Mouse (Mus musculus): ENCODE results near the gene Diaph2. TPM values are rescaled to one million over a fixed set of nuclear protein-coding genes. Genes with fewer than 3 reads are reported as not detected.
"Not testable (repeated sequence)": the region's sequence is repeated elsewhere in the genome, so short reads cannot be mapped to it uniquely, and the experiment has no call there.

The Diaph2 gene
- polyA plus RNA-seq, 1 experiment from 2014 or later, result 4.4 TPM

DNA sequence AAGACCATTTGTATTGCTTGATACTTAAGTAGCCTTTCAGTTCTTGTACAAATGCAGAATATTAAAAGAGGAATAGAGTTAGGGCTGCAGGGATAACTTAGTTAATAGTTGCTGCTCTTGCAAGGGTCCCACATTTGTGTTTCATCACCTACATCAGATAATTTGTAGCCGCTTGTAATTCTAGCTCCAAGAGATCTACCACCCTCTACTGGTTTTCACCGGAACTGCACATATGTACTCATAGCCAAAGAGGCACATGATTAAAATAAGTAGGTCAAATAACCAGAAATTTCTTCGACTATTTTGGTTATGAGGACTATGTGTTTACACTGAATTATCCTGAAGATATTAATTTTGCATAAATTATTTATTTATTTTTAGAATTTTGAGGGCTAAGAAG lies 134.9 kb downstream of the Diaph2 start:
- no peak for ATAC-seq
- Histone ChIP-seq H3K4me3 (replicated peaks) (no peak overlapping the region), H3K9me3 (no peaks in the 10 kb centered on the region), H3K9ac (replicated peaks) (no peak overlapping the region), H3K27me3 (no peaks in the 10 kb centered on the region), H3K27ac (no peak overlapping the region), H3K4me1 (replicated peaks) (no peaks in the 10 kb centered on the region), H3K36me3 (no peaks in the 10 kb centered on the region), H3K4me2 (replicated peaks) (no peak overlapping the region)
- 20% methylated on average over 3 of the region's 3 CpGs for WGBS

DNA sequence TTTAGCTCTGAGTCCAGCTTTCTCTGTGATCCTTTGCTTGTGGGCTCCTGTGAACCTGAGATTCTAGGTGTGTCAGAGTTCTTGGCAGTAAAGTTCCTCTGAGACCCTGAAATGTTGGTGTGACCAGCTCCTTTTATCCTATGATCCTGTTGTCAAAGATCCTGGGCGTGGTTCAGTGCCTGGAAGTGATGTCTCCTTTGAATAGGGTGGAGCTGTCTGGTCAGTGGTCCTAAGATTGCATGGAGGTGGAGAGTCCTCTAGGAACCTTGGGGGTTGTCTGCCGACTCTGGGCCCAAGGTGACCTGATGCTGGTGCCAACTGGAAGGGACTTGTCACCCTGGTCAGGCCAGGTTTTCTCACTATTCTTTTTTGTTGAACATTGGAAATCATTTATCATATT lies 176.3 kb downstream of the Diaph2 start:
- Histone ChIP-seq H3K4me2 (replicated peaks) (no peak overlapping the region), H3K27ac (no peak overlapping the region), H3K9ac (replicated peaks) (no peak overlapping the region), H3K4me1 (replicated peaks) (no peaks in the 10 kb centered on the region), H3K4me3 (replicated peaks) (no peak overlapping the region), H3K9me3 (no peaks in the 10 kb centered on the region), H3K36me3 (no peaks in the 10 kb centered on the region), H3K27me3 (no peaks in the 10 kb centered on the region)
- WGBS, result 85% methylated on average over 2 of the region's 2 CpGs
- ATAC-seq, result no peak

- H3K27me3 ChIP-seq, result no peaks in the 10 kb centered on the region
- no peak overlapping the region for H3K9ac ChIP-seq (replicated peaks)
- H3K27ac ChIP-seq, result no peak overlapping the region
- WGBS, result 62% methylated on average over 4 of the region's 4 CpGs
- H3K9me3 ChIP-seq, result no peaks in the 10 kb centered on the region
- H3K4me3 ChIP-seq (replicated peaks), result no peak overlapping the region
- no peak overlapping the region for H3K4me2 ChIP-seq (replicated peaks)
- H3K4me1 ChIP-seq (replicated peaks), result no peaks in the 10 kb centered on the region
- ATAC-seq, result no peak
- H3K36me3 ChIP-seq, result no peaks in the 10 kb centered on the region
Observed at GRCm38 (mm10) chrX:129974816-129975215, 225.3 kb downstream of the Diaph2 start.

- Histone ChIP-seq H3K36me3 (no peaks in the 10 kb centered on the region), H3K4me2 (replicated peaks) (no peak overlapping the region), H3K27me3 (no peaks in the 10 kb centered on the region), H3K9me3 (no peaks in the 10 kb centered on the region), H3K9ac (replicated peaks) (no peak overlapping the region), H3K4me3 (replicated peaks) (no peak overlapping the region), H3K4me1 (replicated peaks) (no peaks in the 10 kb centered on the region), H3K27ac (no peak overlapping the region)
- ATAC-seq, result no peak
Observed at GRCm38 (mm10) chrX:130008210-130008609, 258.7 kb downstream of the Diaph2 start.

- no peak overlapping the region for H3K9ac ChIP-seq (replicated peaks)
Observed at GRCm38 (mm10) chrX:130019735-130020134, 270.2 kb downstream of the Diaph2 start.

GRCm38 (mm10) chrX:130044525-130044924 lies 295.0 kb downstream of the Diaph2 start:
- no peak for ATAC-seq
- no peaks in the 10 kb centered on the region for H3K36me3 ChIP-seq
- WGBS, result 74% methylated on average over 1 of the region's 1 CpGs

More at GRCm38 (mm10) chrX:130019735-130020134, 270.2 kb downstream of the Diaph2 start:
- 75% methylated on average over 1 of the region's 1 CpGs for WGBS
- no peaks in the 10 kb centered on the region for H3K9me3 ChIP-seq
- no peaks in the 10 kb centered on the region for H3K36me3 ChIP-seq
- no peaks in the 10 kb centered on the region for H3K27me3 ChIP-seq
- no peak overlapping the region for H3K4me2 ChIP-seq (replicated peaks)
- H3K4me1 ChIP-seq (replicated peaks), result no peaks in the 10 kb centered on the region
- H3K27ac ChIP-seq, result no peak overlapping the region
- no peak for ATAC-seq
- no peak overlapping the region for H3K4me3 ChIP-seq (replicated peaks)

GRCm38 (mm10) chrX:130149216-130149615 lies 399.7 kb downstream of the Diaph2 start:
- ATAC-seq, result no peak
- Histone ChIP-seq H3K27ac (no peak overlapping the region), H3K27me3 (no peaks in the 10 kb centered on the region), H3K9me3 (no peaks in the 10 kb centered on the region), H3K9ac (replicated peaks) (no peak overlapping the region), H3K36me3 (no peaks in the 10 kb centered on the region), H3K4me2 (replicated peaks) (no peak overlapping the region), H3K4me3 (replicated peaks) (no peak overlapping the region), H3K4me1 (replicated peaks) (no peaks in the 10 kb centered on the region)

More at GRCm38 (mm10) chrX:130044525-130044924, 295.0 kb downstream of the Diaph2 start:
- no peaks in the 10 kb centered on the region for H3K9me3 ChIP-seq
- no peak overlapping the region for H3K27ac ChIP-seq
- H3K9ac ChIP-seq (replicated peaks), result no peak overlapping the region
- no peak overlapping the region for H3K4me3 ChIP-seq (replicated peaks)
- no peaks in the 10 kb centered on the region for H3K4me1 ChIP-seq (replicated peaks)
- H3K27me3 ChIP-seq, result no peaks in the 10 kb centered on the region
- no peak overlapping the region for H3K4me2 ChIP-seq (replicated peaks)

- H3K4me1 ChIP-seq (replicated peaks), result no peaks in the 10 kb centered on the region
Observed at GRCm38 (mm10) chrX:130152164-130152563, 402.6 kb downstream of the Diaph2 start.

GRCm38 (mm10) chrX:130173126-130173525 lies 423.6 kb downstream of the Diaph2 start:
- WGBS, result 79% methylated on average over 2 of the region's 2 CpGs

More at GRCm38 (mm10) chrX:130152164-130152563, 402.6 kb downstream of the Diaph2 start:
- Histone ChIP-seq H3K36me3 (no peaks in the 10 kb centered on the region), H3K4me3 (replicated peaks) (no peak overlapping the region), H3K27me3 (no peaks in the 10 kb centered on the region), H3K4me2 (replicated peaks) (no peak overlapping the region), H3K9me3 (no peaks in the 10 kb centered on the region), H3K27ac (no peak overlapping the region), H3K9ac (replicated peaks) (no peak overlapping the region)
- 95% methylated on average over 1 of the region's 1 CpGs for WGBS
- no peak for ATAC-seq

DNA sequence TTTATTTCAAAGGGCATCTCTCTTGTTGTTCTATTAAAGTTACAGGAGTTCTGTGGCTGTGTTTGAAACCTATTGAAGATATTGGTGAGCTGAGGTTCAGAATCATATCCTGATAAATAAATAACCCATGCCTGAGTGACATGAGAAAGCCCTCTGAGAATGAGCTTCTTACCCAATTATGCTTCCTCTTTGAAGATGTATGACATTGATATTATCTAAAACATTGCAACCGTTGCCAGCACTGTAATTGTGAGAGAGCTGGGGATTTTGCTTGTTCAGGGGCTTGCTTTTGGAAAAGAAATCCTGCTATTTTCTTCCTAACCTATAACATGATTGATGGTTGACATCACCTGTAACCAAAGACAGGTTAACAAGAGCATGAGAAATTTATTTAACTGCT lies 438.3 kb downstream of the Diaph2 start:
- ATAC-seq, result no peak
- 52% methylated on average over 1 of the region's 1 CpGs for WGBS
- H3K9ac ChIP-seq (replicated peaks), result no peak overlapping the region

More at GRCm38 (mm10) chrX:130173126-130173525, 423.6 kb downstream of the Diaph2 start:
- H3K27me3 ChIP-seq, result no peaks in the 10 kb centered on the region
- H3K4me2 ChIP-seq (replicated peaks), result no peak overlapping the region
- no peak overlapping the region for H3K9ac ChIP-seq (replicated peaks)
- no peak overlapping the region for H3K4me3 ChIP-seq (replicated peaks)
- ATAC-seq, result no peak
- no peaks in the 10 kb centered on the region for H3K9me3 ChIP-seq
- H3K36me3 ChIP-seq, result no peaks in the 10 kb centered on the region
- no peaks in the 10 kb centered on the region for H3K4me1 ChIP-seq (replicated peaks)
- no peak overlapping the region for H3K27ac ChIP-seq

GRCm38 (mm10) chrX:130188449-130188848 lies 438.9 kb downstream of the Diaph2 start:
- H3K36me3 ChIP-seq, result no peaks in the 10 kb centered on the region
- no peak overlapping the region for H3K4me3 ChIP-seq (replicated peaks)
- no peaks in the 10 kb centered on the region for H3K27me3 ChIP-seq
- no peak overlapping the region for H3K4me2 ChIP-seq (replicated peaks)
- H3K9me3 ChIP-seq, result no peaks in the 10 kb centered on the region
- 48% methylated on average over 2 of the region's 2 CpGs for WGBS
- H3K4me1 ChIP-seq (replicated peaks), result no peaks in the 10 kb centered on the region
- ATAC-seq, result no peak
- H3K27ac ChIP-seq, result no peak overlapping the region
- no peak overlapping the region for H3K9ac ChIP-seq (replicated peaks)

More for the DNA sequence above, 438.3 kb downstream of the Diaph2 start:
- Histone ChIP-seq H3K27me3 (no peaks in the 10 kb centered on the region), H3K27ac (no peak overlapping the region), H3K4me3 (replicated peaks) (no peak overlapping the region), H3K4me1 (replicated peaks) (no peaks in the 10 kb centered on the region), H3K36me3 (no peaks in the 10 kb centered on the region), H3K4me2 (replicated peaks) (no peak overlapping the region), H3K9me3 (no peaks in the 10 kb centered on the region)

GRCm38 (mm10) chrX:130189250-130189649 lies 439.7 kb downstream of the Diaph2 start:
- no peak overlapping the region for H3K4me2 ChIP-seq (replicated peaks)
- H3K9ac ChIP-seq (replicated peaks), result no peak overlapping the region
- no peaks in the 10 kb centered on the region for H3K27me3 ChIP-seq
- no peak overlapping the region for H3K27ac ChIP-seq
- no peak for ATAC-seq
- H3K4me3 ChIP-seq (replicated peaks), result no peak overlapping the region
- no peaks in the 10 kb centered on the region for H3K9me3 ChIP-seq
- no peaks in the 10 kb centered on the region for H3K4me1 ChIP-seq (replicated peaks)
- no peaks in the 10 kb centered on the region for H3K36me3 ChIP-seq

DNA sequence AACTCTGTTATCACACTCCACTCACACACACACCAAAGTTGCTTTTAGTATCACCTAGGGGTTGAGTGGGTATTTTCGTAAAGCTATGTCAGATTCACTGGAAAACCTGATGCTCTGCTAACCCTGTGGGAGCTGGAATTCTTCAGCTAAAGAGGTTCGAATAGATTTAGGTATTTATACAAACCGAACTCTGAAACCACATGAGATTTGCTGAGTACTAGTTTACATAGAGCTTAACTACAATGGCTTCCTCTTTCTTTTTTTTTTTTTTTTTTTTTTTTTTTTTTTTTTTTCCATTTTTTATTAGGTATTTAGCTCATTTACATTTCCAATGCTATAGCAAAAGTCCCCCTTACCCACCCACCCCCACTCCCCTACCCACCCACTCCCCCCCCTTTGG lies 447.9 kb downstream of the Diaph2 start:
- 90% methylated on average over 3 of the region's 3 CpGs for WGBS
- not testable (repeated sequence) for H3K4me1 ChIP-seq (replicated peaks); H3K9ac ChIP-seq (replicated peaks); ATAC-seq; H3K4me3 ChIP-seq (replicated peaks); H3K9me3 ChIP-seq; H3K4me2 ChIP-seq (replicated peaks); H3K27ac ChIP-seq; H3K36me3 ChIP-seq; H3K27me3 ChIP-seq
